Mouse (Mus musculus): Measurements from ENCODE around the gene Scimp.

Scimp gene

GRCm38 (mm10) chr11:70812365-70812764 lies at the start of gene Scimp:
Scimp (minus strand) TSS chr11:70812586.
- in situ Hi-C loops (cut with MboI; ENCODE audit: low pct_unique_long_range_greater_than_20kb in 1 of 2, low sequenced_read_pairs in 2 of 2, unreplicated experiment in 1 of 2), result no loop called here

- in situ Hi-C loops (cut with MboI; ENCODE audit: low pct_unique_long_range_greater_than_20kb in 1 of 2, low sequenced_read_pairs in 2 of 2, unreplicated experiment in 1 of 2), result no loop called here
These were observed 48.0 kb upstream of the Scimp start for GRCm38 (mm10) chr11:70860371-70860770.

GRCm38 (mm10) chr11:70846029-70846428 lies 33.6 kb upstream of the Scimp start:
- in situ Hi-C loops (cut with MboI; ENCODE audit: low pct_unique_long_range_greater_than_20kb in 1 of 2, low sequenced_read_pairs in 2 of 2, unreplicated experiment in 1 of 2), result no loop called here

- in situ Hi-C loops (cut with MboI; ENCODE audit: low pct_unique_long_range_greater_than_20kb in 1 of 2, low sequenced_read_pairs in 2 of 2, unreplicated experiment in 1 of 2), result no loop called here
These were observed 33.1 kb upstream of the Scimp start for GRCm38 (mm10) chr11:70845457-70845978.

- in situ Hi-C loops (cut with MboI; ENCODE audit: low pct_unique_long_range_greater_than_20kb in 1 of 2, low sequenced_read_pairs in 2 of 2, unreplicated experiment in 1 of 2), result no loop called here
These were observed 32.4 kb upstream of the Scimp start, which contains the start of gene Rabep1 for GRCm38 (mm10) chr11:70844559-70845456. Rabep1 (plus strand) TSS chr11:70844778.

- in situ Hi-C loops (cut with MboI; ENCODE audit: low pct_unique_long_range_greater_than_20kb in 1 of 2, low sequenced_read_pairs in 2 of 2, unreplicated experiment in 1 of 2), result no loop called here
These were observed 31.5 kb upstream of the Scimp start for GRCm38 (mm10) chr11:70843701-70844551.

GRCm38 (mm10) chr11:70842983-70843382 lies 30.6 kb upstream of the Scimp start:
- in situ Hi-C loops (cut with MboI; ENCODE audit: low pct_unique_long_range_greater_than_20kb in 1 of 2, low sequenced_read_pairs in 2 of 2, unreplicated experiment in 1 of 2), result no loop called here

GRCm38 (mm10) chr11:70838610-70839009 lies 26.2 kb upstream of the Scimp start:
- in situ Hi-C loops (cut with MboI; ENCODE audit: low pct_unique_long_range_greater_than_20kb in 1 of 2, low sequenced_read_pairs in 2 of 2, unreplicated experiment in 1 of 2), result no loop called here

GRCm38 (mm10) chr11:70837031-70837430 lies 24.6 kb upstream of the Scimp start:
- in situ Hi-C loops (cut with MboI; ENCODE audit: low pct_unique_long_range_greater_than_20kb in 1 of 2, low sequenced_read_pairs in 2 of 2, unreplicated experiment in 1 of 2), result no loop called here

- in situ Hi-C loops (cut with MboI; ENCODE audit: low pct_unique_long_range_greater_than_20kb in 1 of 2, low sequenced_read_pairs in 2 of 2, unreplicated experiment in 1 of 2), result no loop called here
These were observed 23.0 kb upstream of the Scimp start for GRCm38 (mm10) chr11:70835381-70835831.

- in situ Hi-C loops (cut with MboI; ENCODE audit: low pct_unique_long_range_greater_than_20kb in 1 of 2, low sequenced_read_pairs in 2 of 2, unreplicated experiment in 1 of 2), result no loop called here
These were observed 21.4 kb upstream of the Scimp start for GRCm38 (mm10) chr11:70833831-70834230.

- in situ Hi-C loops (cut with MboI; ENCODE audit: low pct_unique_long_range_greater_than_20kb in 1 of 2, low sequenced_read_pairs in 2 of 2, unreplicated experiment in 1 of 2), result no loop called here
These were observed 21.0 kb upstream of the Scimp start for GRCm38 (mm10) chr11:70833408-70833807.

- in situ Hi-C loops (cut with MboI; ENCODE audit: low pct_unique_long_range_greater_than_20kb in 1 of 2, low sequenced_read_pairs in 2 of 2, unreplicated experiment in 1 of 2), result no loop called here
These were observed 18.8 kb upstream of the Scimp start for GRCm38 (mm10) chr11:70831201-70831600.

- in situ Hi-C loops (cut with MboI; ENCODE audit: low pct_unique_long_range_greater_than_20kb in 1 of 2, low sequenced_read_pairs in 2 of 2, unreplicated experiment in 1 of 2), result no loop called here
These were observed 16.7 kb upstream of the Scimp start for GRCm38 (mm10) chr11:70828975-70829615.

- in situ Hi-C loops (cut with MboI; ENCODE audit: low pct_unique_long_range_greater_than_20kb in 1 of 2, low sequenced_read_pairs in 2 of 2, unreplicated experiment in 1 of 2), result no loop called here
These were observed 13.8 kb upstream of the Scimp start for GRCm38 (mm10) chr11:70826207-70826606.

- in situ Hi-C loops (cut with MboI; ENCODE audit: low pct_unique_long_range_greater_than_20kb in 1 of 2, low sequenced_read_pairs in 2 of 2, unreplicated experiment in 1 of 2), result no loop called here
These were observed 9.6 kb upstream of the Scimp start for GRCm38 (mm10) chr11:70821728-70822591.

GRCm38 (mm10) chr11:70820120-70820519 lies 7.7 kb upstream of the Scimp start:
- in situ Hi-C loops (cut with MboI; ENCODE audit: low pct_unique_long_range_greater_than_20kb in 1 of 2, low sequenced_read_pairs in 2 of 2, unreplicated experiment in 1 of 2), result no loop called here

GRCm38 (mm10) chr11:70816770-70817169 lies 4.4 kb upstream of the Scimp start:
- in situ Hi-C loops (cut with MboI; ENCODE audit: low pct_unique_long_range_greater_than_20kb in 1 of 2, low sequenced_read_pairs in 2 of 2, unreplicated experiment in 1 of 2), result no loop called here

Data from mouse embryonic stem cell (cell line).